Mouse (Mus musculus) CH12.LX (cell line): ENCODE data around the gene Syn3. TPM values are rescaled to one million over a fixed set of nuclear protein-coding genes. Genes with fewer than 3 reads are reported as not detected.

ENCODE experiments used
- DNase-seq: peaks from one replicate; pipeline ENCODE4 v3.0.0-alpha.2; 2013; ENCODE audit errors: extremely low read depth
- H3K27ac ChIP-seq: 2 replicates; pipeline ENCODE4 v1.5.1; 2012; ENCODE audit warnings: low read depth, mild to moderate bottlenecking, control low read depth, moderate library complexity; ENCODE audit not compliant: insufficient read depth
- H3K27me3 ChIP-seq: replicated peaks from 2 replicates; pipeline ENCODE3; 2012; ENCODE audit warnings: inconsistent platforms
- H3K36me3 ChIP-seq, 2 experiments: replicated peaks in 1 of 2; 2 replicates each; pipeline versions ENCODE3 to v1.6.1; 2012; ENCODE audit warnings: inconsistent platforms in 1 of 2, low read length in 1 of 2, mild to moderate bottlenecking in 1 of 2, mixed read lengths in 1 of 2, moderate library complexity in 1 of 2; ENCODE audit not compliant: control insufficient read depth in 1 of 2, insufficient read depth in 1 of 2
- H3K4me1 ChIP-seq, 2 experiments: 2 replicates each; pipeline ENCODE4 v1.6.1; 2012; ENCODE audit warnings: inconsistent platforms in 1 of 2, moderate library complexity in 1 of 2; ENCODE audit not compliant: insufficient read depth in 2 of 2, control insufficient read depth in 1 of 2
- H3K4me2 ChIP-seq: 2 replicates; pipeline ENCODE4 v1.6.1; 2012; ENCODE audit warnings: low read depth, mild to moderate bottlenecking, control low read depth; ENCODE audit not compliant: poor library complexity, insufficient read depth, severe bottlenecking
- H3K4me3 ChIP-seq, 3 experiments: fragments of 150-350 bp in 1 of 3; sonication (generic) in 1 of 3; replicated peaks in 1 of 3; 2 replicates each; pipeline versions ENCODE3 to v1.5.1; 2011 to 2012; ENCODE audit warnings: low read depth in 2 of 3, low read length in 2 of 3, mild to moderate bottlenecking in 2 of 3, moderate library complexity in 2 of 3, control low read depth in 1 of 3, improper control_type of control experiment in 1 of 3, inconsistent platforms in 1 of 3, mixed read lengths in 1 of 3; ENCODE audit not compliant: poor library complexity in 1 of 3
- H3K79me2 ChIP-seq: replicated peaks from 2 replicates; pipeline ENCODE4 v1.6.1; 2012; ENCODE audit warnings: mild to moderate bottlenecking, moderate library complexity; ENCODE audit not compliant: control insufficient read depth, poor library complexity, insufficient read depth, severe bottlenecking; ENCODE audit errors: extremely low read depth
- H3K9ac ChIP-seq: 2 replicates; pipeline ENCODE4 v1.6.1; 2012; ENCODE audit warnings: low read depth, mild to moderate bottlenecking, control low read depth, moderate library complexity; ENCODE audit not compliant: insufficient read depth
- H3K9me3 ChIP-seq: replicated peaks from 2 replicates; pipeline ENCODE3; 2012; ENCODE audit warnings: low read length, inconsistent platforms, mixed read lengths
- CHD1 ChIP-seq: IDR thresholded peaks from 2 replicates; pipeline ENCODE4 v1.6.1; 2012; ENCODE audit warnings: low read depth, low read length, improper control_type of control experiment, inconsistent platforms
- CHD2 ChIP-seq: IDR thresholded peaks from 2 replicates; pipeline ENCODE4 v1.6.1; 2011; ENCODE audit warnings: low read length, improper control_type of control experiment
- E2F4 ChIP-seq: IDR thresholded peaks from 2 replicates; pipeline ENCODE4 v1.6.1; 2011; ENCODE audit warnings: low read depth, low read length, improper control_type of control experiment; ENCODE audit not compliant: insufficient replicate concordance
- ELF1 ChIP-seq: IDR thresholded peaks from 2 replicates; pipeline ENCODE4 v1.6.1; 2014; ENCODE audit warnings: low read depth, mild to moderate bottlenecking, inconsistent platforms, low read length, improper control_type of control experiment
- ETS1 ChIP-seq: conservative IDR thresholded peaks from 2 replicates; pipeline ENCODE4 v1.6.1; 2012; ENCODE audit warnings: low read depth, mild to moderate bottlenecking, inconsistent platforms, low read length, improper control_type of control experiment, moderate library complexity
- JUND ChIP-seq: conservative IDR thresholded peaks from 2 replicates; pipeline ENCODE4 v1.6.1; 2011; ENCODE audit warnings: low read depth, low read length, improper control_type of control experiment
- KAT2A ChIP-seq: IDR thresholded peaks from 2 replicates; pipeline ENCODE4 v1.6.1; 2012; ENCODE audit warnings: low read length, improper control_type of control experiment, inconsistent platforms; ENCODE audit not compliant: insufficient replicate concordance
- RAD21 ChIP-seq: IDR thresholded peaks from 2 replicates; pipeline ENCODE4 v1.6.1; 2011; ENCODE audit warnings: low read depth, mild to moderate bottlenecking, low read length, improper control_type of control experiment, moderate library complexity
- SIN3A ChIP-seq: IDR thresholded peaks from 2 replicates; pipeline ENCODE4 v1.6.1; 2012; ENCODE audit warnings: low read length, improper control_type of control experiment, inconsistent platforms
- TBP ChIP-seq: conservative IDR thresholded peaks from 2 replicates; pipeline ENCODE4 v1.6.1; 2011; ENCODE audit warnings: low read depth, low read length, improper control_type of control experiment
- TCF12 ChIP-seq: IDR thresholded peaks from 2 replicates; pipeline ENCODE4 v1.6.1; 2014; ENCODE audit warnings: low read depth, mild to moderate bottlenecking, inconsistent platforms, low read length, improper control_type of control experiment
- USF1 ChIP-seq: IDR thresholded peaks from 2 replicates; pipeline ENCODE4 v1.6.1; 2014; ENCODE audit warnings: low read depth, mild to moderate bottlenecking, inconsistent platforms, low read length, improper control_type of control experiment
- ZMIZ1 ChIP-seq: IDR thresholded peaks from 2 replicates; pipeline ENCODE4 v1.6.1; 2012; ENCODE audit warnings: low read depth, mild to moderate bottlenecking, inconsistent platforms, low read length, improper control_type of control experiment
- dilution Hi-C: fragments of 300-500 bp; cut with MboI; formaldehyde crosslinking; loops from 2 replicates; pipeline ENCODE4 v1.14.3; 2020; ENCODE audit warnings: low sequenced_read_pairs; ENCODE audit not compliant: extremely low pct_unique_long_range_greater_than_20kb, extremely low pct_ligation_motif_present
- in situ Hi-C: fragments of 300-500 bp; cut with MboI; formaldehyde crosslinking; loops from 3 replicates; pipeline ENCODE4 v1.14.3; 2019; ENCODE audit warnings: low sequenced_read_pairs, low pct_ligation_motif_present, low pct_unique_long_range_greater_than_20kb, mixed read lengths
- polyA plus RNA-seq: library from polyadenylated mRNA; unstranded; fragments of >175 nt; gene quantifications from 2 replicates; pipeline ENCODE4 v1.2.1, GENCODE M21; 2012; ENCODE audit warnings: low read depth; ENCODE audit not compliant: insufficient read length
- total RNA-seq, 2 experiments: library from RNA; depleted of rRNA; stranded (reverse); fragments of 300-350 nt in 1 of 2; fragments of >200 nt in 1 of 2; gene quantifications; 2 replicates each; pipeline ENCODE4 v1.2.3; 2012 to 2014

Gene Syn3
- total and polyA plus RNA-seq, 3 experiments = 2.8 to 8.9 (median 5.6) TPM

DNA sequence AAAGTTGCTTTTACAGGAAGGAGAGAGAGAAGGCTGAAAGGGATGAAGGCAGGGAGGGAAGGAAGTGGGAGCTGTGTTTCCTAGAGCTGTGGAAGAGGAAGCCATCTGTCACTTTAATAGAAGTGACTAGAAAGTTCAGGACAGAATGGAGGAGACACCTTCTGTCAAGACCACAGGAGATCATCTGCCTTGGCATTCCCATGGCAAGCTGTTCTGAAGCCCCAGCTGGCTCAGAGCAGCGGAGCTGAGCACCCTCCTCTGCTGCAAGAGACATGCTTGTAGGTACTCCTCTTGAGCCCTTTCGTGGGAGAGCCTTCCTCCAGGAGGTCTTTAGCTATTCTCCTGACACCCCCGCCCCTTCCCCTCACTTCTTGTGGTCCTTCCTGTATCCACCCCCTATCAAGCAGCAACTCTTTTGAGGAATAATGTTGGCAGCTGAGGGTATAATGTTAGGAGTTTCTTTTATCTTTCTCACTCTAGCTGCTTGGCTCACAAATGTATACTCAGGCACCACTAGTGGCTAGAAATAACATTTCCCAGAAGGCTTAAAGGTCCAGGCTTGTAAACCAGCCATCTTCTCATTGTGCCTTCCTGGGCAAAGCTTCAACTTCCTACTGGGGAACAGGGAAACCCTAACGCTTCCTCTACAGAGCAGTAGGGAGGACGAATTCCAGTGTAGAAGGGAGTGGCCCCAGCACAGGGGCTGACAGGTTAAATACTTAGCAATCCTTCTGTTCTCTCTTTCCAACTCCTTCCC is 436.3 kb downstream of the Syn3 start:
- Histone ChIP-seq H3K27ac (no peak overlapping the region), H3K9ac (no peak overlapping the region), H3K4me2 (no peak overlapping the region), H3K27me3 (no peaks in the 10 kb centered on the region), H3K4me3 (no peak overlapping the region), H3K9me3 (peaks cover 3% of the 10 kb centered on the region), H3K79me2 (no peaks in the 10 kb centered on the region), H3K4me1 (no peaks in the 10 kb centered on the region; a peak in 1 of 4 replicates), H3K36me3 (no peaks in the 10 kb centered on the region)
- no peak for TF ChIP-seq CHD2
- TF ChIP-seq TBP = no peak
- no peak for TF ChIP-seq RAD21
- no peak for TF ChIP-seq ETS1
- no peak for TF ChIP-seq USF1
- TF ChIP-seq KAT2A = no peak
- TF ChIP-seq E2F4 = no peak
- TF ChIP-seq SIN3A = no peak
- TF ChIP-seq TCF12 = no peak
- TF ChIP-seq JUND = no peak
- no peak for DNase-seq
- in situ Hi-C loops = no loop called here
- dilution Hi-C loops = no loop called here

- Histone ChIP-seq H3K79me2 (no peaks in the 10 kb centered on the region), H3K9ac (no peak overlapping the region), H3K9me3 (peaks cover 3% of the 10 kb centered on the region), H3K4me3 (no peak overlapping the region), H3K27me3 (no peaks in the 10 kb centered on the region), H3K36me3 (peaks cover 0 to 18% of the 10 kb centered on the region in 2 experiments), H3K4me2 (no peak overlapping the region), H3K4me1 (no peaks in the 10 kb centered on the region; a peak in 1 of 4 replicates), H3K27ac (no peak overlapping the region)
- no peak for DNase-seq
- TF ChIP-seq CHD1 (no peak), ZMIZ1 (no peak), TBP (no peak), ELF1 (no peak)
- dilution Hi-C loops (no loop called here), in situ Hi-C loops (no loop called here)
These were observed 438.4 kb downstream of the Syn3 start for GRCm38 (mm10) chr10:86060267-86060666.
